Mouse (Mus musculus) large intestine, adult 2 months (tissue): ENCODE results near the gene Nrip2. TPM values are rescaled to one million over a fixed set of nuclear protein-coding genes. Genes with fewer than 3 reads are reported as not detected.

Experiments
- polyA plus RNA-seq: library from polyadenylated mRNA; depleted of rRNA; stranded (reverse); fragments of >200 nt; gene quantifications from 2 replicates; pipeline ENCODE4 v1.2.3, GENCODE M21; 2012; rRNA removed

Gene Nrip2
- polyA plus RNA-seq, 1 experiment = 0.51 TPM

Other genes starting within 250 kb of the Nrip2 start
- 0.77 and 0.84 TPM in 2 replicates for gene Tead4, start 98.5 kb upstream of the Nrip2 start, polyA plus RNA-seq
- 4.0 and 4.7 TPM in 2 replicates for gene Tulp3, start 43.4 kb upstream of the Nrip2 start, polyA plus RNA-seq
- 16.7 and 21.3 TPM in 2 replicates for gene Rhno1, start 36.4 kb upstream of the Nrip2 start, polyA plus RNA-seq
- 24.8 and 30.4 TPM in 2 replicates for gene Foxm1, start 36.3 kb upstream of the Nrip2 start, polyA plus RNA-seq
- gene Tex52, start 23.8 kb upstream of the Nrip2 start, polyA plus RNA-seq = 0.06 and 0.22 TPM in 2 replicates
- gene Gm44596, start 23.8 kb upstream of the Nrip2 start, polyA plus RNA-seq = not detected in 2 replicates
- gene Itfg2, start 25.6 kb downstream of the Nrip2 start, polyA plus RNA-seq = 18.7 and 19.3 TPM in 2 replicates
- 162 and 189 TPM in 2 replicates for gene Fkbp4, start 39.4 kb downstream of the Nrip2 start, polyA plus RNA-seq
- 0.02 and 0.15 TPM in 2 replicates for gene Pzp, start 127.4 kb downstream of the Nrip2 start, polyA plus RNA-seq
- gene A2ml1, start 182.3 kb downstream of the Nrip2 start, polyA plus RNA-seq = 0.24 and 0.71 TPM in 2 replicates
- 0.30 and 0.41 TPM in 2 replicates for gene Klrb1a, start 224.2 kb downstream of the Nrip2 start, polyA plus RNA-seq